Mouse (Mus musculus): Measurements from ENCODE around the gene Cuedc2.
A peak's percentile ranks its signal among the peaks of the same experiment; 100 is the strongest.

The Cuedc2 gene

GRCm38 (mm10) chr19:46321101-46321943, 17.2 kb downstream of the Cuedc2 start:
- DNase-seq (ENCODE audit: low spot score), result no peak

- DNase-seq (ENCODE audit: low spot score), result no peak
These were observed 18.3 kb downstream of the Cuedc2 start for GRCm38 (mm10) chr19:46320076-46320785.

- peak; percentile 84 for DNase-seq (ENCODE audit: low spot score)
These were observed 19.7 kb downstream of the Cuedc2 start for GRCm38 (mm10) chr19:46318586-46319378.

GRCm38 (mm10) chr19:46318031-46318471, 20.5 kb downstream of the Cuedc2 start:
- peak; percentile 49 for DNase-seq (ENCODE audit: low spot score)

GRCm38 (mm10) chr19:46317546-46317885, 21.0 kb downstream of the Cuedc2 start:
- no peak for DNase-seq (ENCODE audit: low spot score)

GRCm38 (mm10) chr19:46316846-46317545, 21.5 kb downstream of the Cuedc2 start:
- DNase-seq (ENCODE audit: low spot score), result no peak

GRCm38 (mm10) chr19:46315752-46316610, 22.5 kb downstream of the Cuedc2 start:
- DNase-seq (ENCODE audit: low spot score), result no peak

GRCm38 (mm10) chr19:46314872-46315742, 23.4 kb downstream of the Cuedc2 start:
- DNase-seq (ENCODE audit: low spot score), result no peak

GRCm38 (mm10) chr19:46314151-46314601, 24.3 kb downstream of the Cuedc2 start:
- no peak for DNase-seq (ENCODE audit: low spot score)

GRCm38 (mm10) chr19:46313591-46313990, 24.9 kb downstream of the Cuedc2 start:
- DNase-seq (ENCODE audit: low spot score), result no peak

- DNase-seq (ENCODE audit: low spot score), result no peak
These were observed 25.4 kb downstream of the Cuedc2 start for GRCm38 (mm10) chr19:46313116-46313515.

GRCm38 (mm10) chr19:46312566-46312965, 25.9 kb downstream of the Cuedc2 start:
- no peak for DNase-seq (ENCODE audit: low spot score)

GRCm38 (mm10) chr19:46311341-46311740, 27.2 kb downstream of the Cuedc2 start:
- no peak for DNase-seq (ENCODE audit: low spot score)

GRCm38 (mm10) chr19:46310312-46310865, 28.1 kb downstream of the Cuedc2 start:
- DNase-seq (ENCODE audit: low spot score), result no peak

- no peak for DNase-seq (ENCODE audit: low spot score)
These were observed 28.7 kb downstream of the Cuedc2 start for GRCm38 (mm10) chr19:46309651-46310305.

- DNase-seq (ENCODE audit: low spot score), result peak; percentile 90
These were observed 29.6 kb downstream of the Cuedc2 start for GRCm38 (mm10) chr19:46308706-46309435.

- DNase-seq (ENCODE audit: low spot score), result no peak
These were observed 30.2 kb downstream of the Cuedc2 start for GRCm38 (mm10) chr19:46308303-46308702.

- no peak for DNase-seq (ENCODE audit: low spot score)
These were observed 30.7 kb downstream of the Cuedc2 start for GRCm38 (mm10) chr19:46307781-46308180.
